In the genomic region with DNA sequence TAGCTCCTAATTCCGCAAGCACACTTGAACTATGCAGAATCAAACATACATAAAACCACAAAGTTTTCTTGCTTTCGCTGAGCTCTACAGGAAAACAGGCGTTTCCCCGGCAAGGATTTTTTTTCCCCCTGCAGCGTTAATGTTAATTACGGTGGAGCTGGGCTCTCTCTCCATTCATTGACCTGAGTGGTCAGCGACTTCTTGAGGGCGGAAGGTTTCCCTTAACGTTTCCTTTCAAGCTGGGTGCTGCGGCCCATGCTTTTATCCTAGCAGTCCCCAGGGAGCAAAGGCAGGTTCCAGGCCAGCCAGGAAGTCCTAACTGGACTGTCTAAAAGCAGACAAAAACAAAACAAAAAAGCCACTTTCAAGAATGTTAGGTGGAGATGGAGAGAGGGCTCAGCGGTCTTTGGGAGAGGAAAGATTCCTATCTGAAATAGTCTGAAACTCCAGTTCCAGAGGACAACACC, we compare ENCODE assay signal across 8 mouse cellular contexts. TPM values are rescaled to one million over a fixed set of nuclear protein-coding genes. Genes with fewer than 3 reads are reported as not detected.
DNase-seq lines count a peak whose midpoint lies in the region; ATAC-seq lines count a peak whose summit lies in the region.

No protein-coding gene starts in this region.

- H3K27me3 ChIP-seq in heart, embryonic 10.5 days (ENCODE audit: insufficient read depth, poor library complexity, severe bottlenecking): peaks cover 14% of the 10 kb centered on the region
- no peaks in the 10 kb centered on the region for H3K27me3 ChIP-seq in neural tube, embryonic 14.5 days (ENCODE audit: control insufficient read depth, insufficient read depth, low read length)

- no peak for ATAC-seq in neural tube, embryonic 14.5 days (ENCODE audit: low read depth)

- H3K36me3 ChIP-seq in heart, embryonic 10.5 days: peaks cover 42% of the 10 kb centered on the region
- peaks cover 38% of the 10 kb centered on the region for H3K36me3 ChIP-seq in neural tube, embryonic 14.5 days (ENCODE audit: control insufficient read depth, insufficient read depth, low read length)

- peak overlapping the region; percentile 86 for H3K4me2 ChIP-seq in neural tube, embryonic 14.5 days (ENCODE audit: low read depth, low read length)

- H3K4me3 ChIP-seq in heart, embryonic 10.5 days: peak overlapping the region; percentile 97
- H3K4me3 ChIP-seq in neural tube, embryonic 14.5 days (ENCODE audit: low read depth, low read length): peak overlapping the region; percentile 81

- H3K4me1 ChIP-seq in heart, embryonic 10.5 days: peaks cover 18% of the 10 kb centered on the region
- peaks cover 8% of the 10 kb centered on the region for H3K4me1 ChIP-seq in neural tube, embryonic 14.5 days (ENCODE audit: control insufficient read depth, insufficient read depth, low read length)

- 5% methylated on average over 11 of the region's 11 CpGs for WGBS in heart, embryonic 10.5 days
- 5% methylated on average over 11 of the region's 11 CpGs for WGBS in neural tube, embryonic 14.5 days

- peak; percentile 31 for DNase-seq in 416B (ENCODE audit: low read depth)
- DNase-seq in Muller cell, postnatal 12 days (ENCODE audit: inconsistent ontology term): peak; percentile 18
- no peak for DNase-seq in heart, embryonic 10.5 days (ENCODE audit: low spot score)
- DNase-seq in kidney, postnatal 10 days: peak; percentile 45
- DNase-seq in layer of hippocampus, adult 9-10 months (ENCODE audit: low spot score): no peak
- DNase-seq in right cerebral cortex, postnatal 14 days: no peak
- DNase-seq in gastrocnemius, adult 8-10 months (ENCODE audit: low spot score in 2 of 2): no peak

- no peaks in the 10 kb centered on the region for H3K9me3 ChIP-seq in heart, embryonic 10.5 days
- H3K9me3 ChIP-seq in neural tube, embryonic 14.5 days (ENCODE audit: control insufficient read depth, low read length): no peaks in the 10 kb centered on the region

- H3K9ac ChIP-seq in neural tube, embryonic 14.5 days (replicated peaks; ENCODE audit: low read depth, low read length): peak overlapping the region; percentile 80; the same call in 1 of the 2 replicates

- H3K27ac ChIP-seq in heart, embryonic 10.5 days: no peak overlapping the region
- no peak overlapping the region for H3K27ac ChIP-seq in neural tube, embryonic 14.5 days (ENCODE audit: low read depth, low read length)

RNA-seq across cellular contexts. Expression of a gene that starts 3.1 kb away (rescaled TPM):
- polyA plus RNA-seq in heart, embryonic 10.5 days (2016; fragmentation: Nextera tagmentation; extraction: Ambion mirVana): 88.7 and 117 TPM in 2 replicates
- polyA plus RNA-seq in neural tube, embryonic 14.5 days (2014; fragmentation: Nextera tagmentation; extraction: Ambion mirVana): 116 and 121 TPM in 2 replicates
- total RNA-seq in gastrocnemius, adult 8-10 months (2022): 10 to 100 TPM; 27.3 to 40.7 (median 38.0) TPM

RNA-seq across cellular contexts. Expression of a gene that starts 33.9 kb away (rescaled TPM):
- 102 and 117 TPM in 2 replicates for polyA plus RNA-seq in heart, embryonic 10.5 days (2016; fragmentation: Nextera tagmentation; extraction: Ambion mirVana)
- 94.0 and 116 TPM in 2 replicates for polyA plus RNA-seq in neural tube, embryonic 14.5 days (2014; fragmentation: Nextera tagmentation; extraction: Ambion mirVana)
- total RNA-seq in gastrocnemius, adult 8-10 months (2022): 100 to 1,000 TPM; 304 to 367 (median 342) TPM

RNA-seq across cellular contexts. Expression of a gene that starts 40.7 kb away (rescaled TPM):
- 78.2 and 87.8 TPM in 2 replicates for polyA plus RNA-seq in heart, embryonic 10.5 days (2016; fragmentation: Nextera tagmentation; extraction: Ambion mirVana)
- polyA plus RNA-seq in neural tube, embryonic 14.5 days (2014; fragmentation: Nextera tagmentation; extraction: Ambion mirVana): 58.5 and 61.8 TPM in 2 replicates
- total RNA-seq in gastrocnemius, adult 8-10 months (2022): 10 to 100 TPM; 73.1 to 89.5 (median 82.1) TPM

RNA-seq across cellular contexts. Expression of a gene that starts 44.6 kb away (rescaled TPM):
- polyA plus RNA-seq in heart, embryonic 10.5 days (2016; fragmentation: Nextera tagmentation; extraction: Ambion mirVana): 0.79 and 1.2 TPM in 2 replicates
- polyA plus RNA-seq in neural tube, embryonic 14.5 days (2014; fragmentation: Nextera tagmentation; extraction: Ambion mirVana): 28.1 and 30.3 TPM in 2 replicates
- 1 to 10 TPM in 1 of 4 experiments, under 1 TPM in 3; 0.22 to 1.1 (median 0.38) TPM for total RNA-seq in gastrocnemius, adult 8-10 months (2022)

Comparison
In these comparisons a context has a peak if more than half of its experiments do, and no peak if none do; other contexts are left out.
1. DNase-seq: peak in 416B (single experiment), Muller cell, postnatal 12 days (single experiment) and kidney, postnatal 10 days (single experiment); none in heart, embryonic 10.5 days (single experiment), layer of hippocampus, adult 9-10 months (single experiment), right cerebral cortex, postnatal 14 days (single experiment) and gastrocnemius, adult 8-10 months (0 of 2).